Mouse (Mus musculus) E14TG2a.4 (cell line): ENCODE results near the gene Kcnab2.

Source experiments
- H3K27me3 ChIP-seq: 2 replicates; pipeline ENCODE4 v1.6.1; 2014; ENCODE audit warnings: low read length, control low read depth; ENCODE audit not compliant: insufficient read depth
- H3K36me3 ChIP-seq: 2 replicates; pipeline ENCODE4 v1.6.1; 2014; ENCODE audit warnings: low read length, control low read depth; ENCODE audit not compliant: insufficient read depth
- H3K4me1 ChIP-seq: replicated peaks from 2 replicates; pipeline ENCODE4 v1.6.1; 2014; ENCODE audit warnings: low read depth, low read length, control low read depth
- H3K4me3 ChIP-seq: replicated peaks from 2 replicates; pipeline ENCODE4 v1.5.1; 2014; ENCODE audit warnings: mild to moderate bottlenecking, low read length
- H3K9me3 ChIP-seq: 2 replicates; pipeline ENCODE4 v1.6.1; 2014; ENCODE audit warnings: low read length, control low read depth
- CTCF ChIP-seq: conservative IDR thresholded peaks from 2 replicates; pipeline ENCODE4 v1.5.1; 2014; ENCODE audit warnings: low read length
- NANOG ChIP-seq: IDR thresholded peaks from 2 replicates; pipeline ENCODE4 v1.6.1; 2014; ENCODE audit warnings: borderline replicate concordance, low read length, mixed read lengths
- POU5F1 ChIP-seq: IDR thresholded peaks from 2 replicates; pipeline ENCODE4 v1.6.1; 2014; ENCODE audit warnings: low read length, borderline replicate concordance

Kcnab2 gene

DNA sequence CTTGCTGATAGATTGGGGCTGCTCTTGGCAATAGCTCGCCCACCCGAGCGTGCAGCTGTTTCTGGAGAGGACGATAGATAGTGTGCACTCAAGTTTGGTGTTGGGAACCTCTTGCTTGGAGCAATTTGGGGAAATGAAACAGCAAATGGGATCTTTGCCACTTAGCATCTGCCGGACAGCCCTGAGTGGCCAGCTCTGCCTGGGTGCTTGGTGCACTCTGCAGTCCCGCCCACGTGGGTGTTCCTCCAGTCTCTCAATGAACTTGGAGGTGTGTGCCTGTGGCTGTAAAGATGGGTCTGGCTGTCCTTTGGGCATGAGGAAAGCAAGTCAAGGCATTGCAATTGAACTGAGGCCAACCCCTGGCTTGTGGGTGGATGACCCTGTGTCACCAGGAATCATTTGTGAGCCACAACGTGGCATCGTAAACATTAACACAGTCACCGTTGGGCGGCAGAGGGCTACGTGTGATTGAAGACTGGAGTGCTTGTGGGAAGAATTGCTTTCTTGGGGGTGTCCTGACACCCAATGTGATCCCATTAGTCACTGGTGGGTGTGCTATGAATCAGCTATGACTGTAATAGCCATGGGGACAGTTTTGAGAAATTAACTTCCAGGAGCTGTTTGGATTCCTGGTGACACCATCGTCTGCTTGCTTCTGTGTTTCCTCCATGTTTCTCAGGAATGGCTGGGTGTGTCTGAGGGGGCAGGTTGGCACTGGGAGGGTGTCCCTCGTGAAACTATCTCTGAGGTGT is 123.6 kb downstream of the Kcnab2 start:
- Histone ChIP-seq H3K9me3 (no peaks in the 10 kb centered on the region), H3K4me1 (peaks cover 89% of the 10 kb centered on the region), H3K36me3 (peaks cover 4% of the 10 kb centered on the region; the same call in 1 of the 2 replicates), H3K4me3 (0 out of 2 replicates have a peak overlapping the region, but pooled peaks have one; percentile 23), H3K27me3 (peaks cover 21% of the 10 kb centered on the region)
- TF ChIP-seq NANOG = no peak
- no peak for TF ChIP-seq CTCF
- no peak for TF ChIP-seq POU5F1

DNA sequence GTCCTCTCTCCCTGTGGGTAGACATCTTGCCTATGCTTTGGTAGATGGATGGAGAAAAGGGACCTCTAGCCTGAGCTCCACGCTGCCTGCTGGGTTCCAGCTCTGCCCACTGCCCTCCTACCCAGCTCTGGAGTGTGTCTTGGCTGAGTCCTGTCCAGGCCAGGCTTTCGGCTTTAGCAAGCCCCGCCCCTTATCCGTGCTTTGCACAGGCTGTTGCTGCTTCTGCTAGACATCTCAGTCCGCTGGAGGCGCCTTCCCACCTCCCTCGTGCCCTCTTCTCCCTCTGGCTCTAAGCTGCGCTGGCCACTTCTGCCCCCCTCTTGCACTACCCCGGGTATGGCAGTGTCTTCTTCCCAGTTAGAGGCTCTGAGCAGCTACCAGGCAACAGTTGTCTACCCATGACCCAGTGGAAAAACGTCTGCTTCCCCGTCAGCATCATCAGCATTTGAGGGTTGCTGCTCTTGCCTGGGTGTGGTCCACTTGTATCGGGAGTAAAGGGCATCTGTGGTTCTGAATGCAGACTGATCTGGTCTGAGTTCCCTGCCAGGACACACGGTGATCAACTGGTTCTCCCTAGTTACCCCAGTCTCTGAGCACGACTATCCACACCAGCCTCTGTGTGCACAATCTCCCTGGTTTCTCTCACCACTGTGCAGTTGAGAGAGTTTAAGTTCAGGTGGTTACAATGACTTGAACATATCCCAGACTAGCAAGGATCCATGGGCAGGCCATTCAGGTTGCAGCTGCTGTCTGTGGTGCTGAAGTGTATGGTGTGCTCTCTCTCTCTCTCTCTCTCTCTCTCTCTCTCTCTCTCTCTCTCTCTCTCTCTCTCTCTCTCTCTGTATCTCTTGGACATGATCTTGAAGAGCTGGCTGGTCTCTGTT is 126.0 kb downstream of the Kcnab2 start:
- TF ChIP-seq CTCF (no peak), NANOG (no peak), POU5F1 (no peak)
- Histone ChIP-seq H3K4me1 (peaks cover 98% of the 10 kb centered on the region), H3K36me3 (peaks cover 2% of the 10 kb centered on the region; the same call in 1 of the 2 replicates), H3K27me3 (peaks cover 31% of the 10 kb centered on the region), H3K9me3 (no peaks in the 10 kb centered on the region), H3K4me3 (peak overlapping the region; percentile 67)

DNA sequence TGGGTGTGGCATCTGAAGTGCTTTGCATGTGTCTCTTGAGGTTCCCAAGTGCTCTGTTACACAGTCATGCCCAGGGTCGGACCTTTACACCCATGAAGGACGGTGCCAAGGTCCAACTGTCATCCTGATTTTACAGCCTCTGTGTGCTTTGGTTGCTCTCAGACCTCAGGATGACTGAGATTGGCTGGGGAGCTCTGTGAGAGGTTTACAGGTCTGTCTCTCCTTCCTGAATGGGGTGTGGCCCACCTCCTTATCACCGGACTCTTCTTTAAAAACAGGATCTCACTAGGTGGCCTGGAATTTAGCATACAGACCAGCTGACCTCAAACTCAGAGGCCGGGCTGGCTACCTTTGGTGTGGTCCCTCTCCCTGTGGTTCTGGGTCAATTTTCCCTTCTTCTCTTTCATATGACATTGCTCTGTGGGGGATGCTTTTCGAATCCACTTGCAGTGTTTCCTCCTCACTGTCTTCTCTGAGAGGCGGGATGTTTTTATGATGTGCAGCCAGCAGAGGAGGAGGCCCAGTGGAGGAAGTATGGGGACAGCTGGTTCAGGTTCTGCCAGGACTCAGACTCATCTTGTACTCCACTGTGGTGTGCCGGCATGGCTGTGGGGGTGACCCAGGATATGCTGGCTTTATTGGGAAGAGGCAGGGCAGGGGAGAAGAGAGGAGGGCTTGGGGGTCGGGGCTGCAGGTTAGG is 126.8 kb downstream of the Kcnab2 start:
- H3K4me1 ChIP-seq = peaks cover 98% of the 10 kb centered on the region
- TF ChIP-seq POU5F1 = no peak
- no peak for TF ChIP-seq NANOG
- TF ChIP-seq CTCF = no peak
- peak overlapping the region; percentile 67 for H3K4me3 ChIP-seq
- H3K9me3 ChIP-seq = no peaks in the 10 kb centered on the region
- H3K36me3 ChIP-seq = no peaks in the 10 kb centered on the region
- H3K27me3 ChIP-seq = peaks cover 31% of the 10 kb centered on the region

DNA sequence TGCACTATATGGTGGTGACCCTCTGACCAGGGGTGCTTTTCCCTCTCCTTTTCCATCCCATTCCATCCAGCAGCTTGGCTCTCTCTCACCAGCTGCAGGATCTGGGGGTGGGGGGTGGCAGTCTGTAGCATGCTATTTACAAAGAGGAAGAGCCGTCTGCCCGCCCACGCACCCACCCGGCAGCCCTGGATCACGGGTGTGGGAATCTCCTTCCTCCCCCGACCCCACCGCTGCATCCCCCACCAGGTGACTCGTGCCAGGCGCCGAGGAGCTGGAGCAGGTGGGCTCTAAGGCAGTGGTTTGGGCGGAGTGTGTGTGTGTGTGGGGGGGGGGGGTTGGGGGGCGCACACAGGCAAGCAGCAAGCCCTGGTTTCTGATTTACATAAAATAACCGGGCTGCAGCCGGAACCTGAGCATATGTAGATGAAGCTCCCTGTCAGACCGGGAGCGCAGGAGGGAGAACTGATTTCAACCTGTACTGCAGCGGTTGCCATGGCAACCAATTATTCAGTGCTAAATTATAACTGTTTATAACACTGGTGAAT is 127.8 kb downstream of the Kcnab2 start:
- TF ChIP-seq NANOG (no peak), POU5F1 (0 out of 2 replicates have a peak, but pooled peaks have one; percentile 9), CTCF (no peak)
- Histone ChIP-seq H3K9me3 (no peaks in the 10 kb centered on the region), H3K36me3 (no peaks in the 10 kb centered on the region), H3K27me3 (peaks cover 31% of the 10 kb centered on the region), H3K4me1 (peaks cover 100% of the 10 kb centered on the region), H3K4me3 (peak overlapping the region; percentile 67)

DNA sequence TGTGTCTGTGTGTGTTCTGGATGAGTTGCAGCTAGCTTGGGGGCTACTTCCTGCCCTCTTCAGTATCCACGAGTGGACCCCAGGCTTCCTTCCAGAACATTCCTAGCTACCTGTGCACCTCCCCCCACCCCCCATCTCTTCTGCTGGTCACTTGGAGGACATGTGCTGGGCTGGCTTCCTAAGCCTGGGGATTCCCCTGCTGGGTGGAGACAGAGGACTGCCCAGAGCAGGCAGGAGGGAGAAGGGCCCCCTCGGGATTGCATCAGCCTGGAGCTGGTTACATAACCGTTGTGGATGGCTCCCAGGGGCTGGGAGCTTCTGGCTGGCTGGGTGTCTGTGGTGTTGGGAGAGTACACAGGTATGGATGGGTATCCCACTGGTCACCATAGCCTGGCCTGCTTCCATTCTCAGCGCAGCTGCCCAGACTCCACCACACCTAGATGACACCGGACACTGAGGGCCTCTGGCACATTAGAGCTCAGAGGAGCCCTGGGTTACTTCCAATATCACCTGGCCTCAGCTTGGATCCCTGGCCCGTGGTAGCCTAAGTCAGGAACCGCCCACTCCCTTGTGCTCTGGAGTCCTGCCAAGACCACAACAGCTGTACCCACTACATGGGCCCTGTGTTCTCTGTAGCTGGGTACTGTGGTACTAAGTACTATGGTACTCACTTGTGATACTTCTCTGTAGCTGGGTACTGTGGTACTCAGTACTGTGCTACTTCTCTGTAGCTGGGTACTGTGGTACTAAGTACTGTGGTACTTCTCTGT is 132.4 kb downstream of the Kcnab2 start:
- TF ChIP-seq CTCF (no peak), POU5F1 (no peak), NANOG (no peak)
- Histone ChIP-seq H3K4me1 (peaks cover 93% of the 10 kb centered on the region), H3K9me3 (no peaks in the 10 kb centered on the region), H3K27me3 (peaks cover 10% of the 10 kb centered on the region), H3K36me3 (no peaks in the 10 kb centered on the region), H3K4me3 (peak overlapping the region; percentile 37)

DNA sequence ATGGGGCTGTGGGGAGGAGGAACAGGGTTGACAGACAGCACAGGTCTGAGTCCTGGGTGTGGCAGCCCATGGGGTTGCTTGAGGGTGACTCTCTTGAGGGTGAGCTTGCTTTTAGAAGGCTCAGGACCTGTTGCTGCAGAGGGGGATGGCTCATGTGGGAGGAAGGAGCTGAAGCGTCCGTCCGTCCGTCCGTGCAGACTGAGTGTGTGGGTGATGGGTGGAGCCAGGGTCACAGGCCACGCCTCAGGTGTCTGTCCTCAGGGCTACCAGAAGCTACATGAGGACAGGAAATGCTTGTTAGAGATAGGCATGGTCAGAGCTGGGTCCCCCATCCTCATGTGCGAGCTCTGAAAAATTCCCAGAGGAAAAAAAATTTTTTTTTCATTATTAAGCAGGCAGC is 133.0 kb downstream of the Kcnab2 start:
- peak overlapping the region; percentile 35 for H3K4me3 ChIP-seq
- TF ChIP-seq CTCF (no peak), POU5F1 (no peak), NANOG (no peak)

DNA sequence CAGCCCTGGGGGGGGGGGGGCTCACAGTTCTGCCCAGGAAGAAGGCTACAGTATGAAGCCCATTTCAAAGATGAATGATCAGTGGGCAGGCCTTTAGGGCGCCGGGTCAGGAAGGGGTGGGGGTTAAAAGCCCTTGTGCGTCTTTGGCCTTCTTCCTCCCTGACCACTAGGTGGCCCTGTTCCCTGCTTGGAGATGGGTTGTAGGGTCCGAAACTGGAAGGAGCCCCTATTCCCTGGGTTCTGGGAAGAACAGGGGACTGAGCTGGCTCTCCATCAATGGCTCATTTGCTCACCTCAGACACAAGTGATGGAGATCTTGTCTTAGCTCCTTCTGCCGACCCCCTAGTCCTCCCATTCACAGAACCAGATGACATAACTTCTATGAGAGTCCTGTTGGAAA is 134.4 kb downstream of the Kcnab2 start:
- Histone ChIP-seq H3K27me3 (peaks cover 18% of the 10 kb centered on the region), H3K4me1 (peaks cover 83% of the 10 kb centered on the region), H3K9me3 (no peaks in the 10 kb centered on the region), H3K36me3 (no peaks in the 10 kb centered on the region), H3K4me3 (no peak overlapping the region)
- TF ChIP-seq CTCF = peak; percentile 84
- TF ChIP-seq POU5F1 = no peak

More for the DNA sequence above, 133.0 kb downstream of the Kcnab2 start:
- no peaks in the 10 kb centered on the region for H3K9me3 ChIP-seq
- peaks cover 93% of the 10 kb centered on the region for H3K4me1 ChIP-seq
- H3K27me3 ChIP-seq = peaks cover 16% of the 10 kb centered on the region
- no peaks in the 10 kb centered on the region for H3K36me3 ChIP-seq
